Mouse (Mus musculus): ENCODE measurements around the gene Vegfa.
"Not testable (repeated sequence)": the region's sequence is repeated elsewhere in the genome, so short reads cannot be mapped to it uniquely, and the experiment has no call there.

The Vegfa gene

GRCm38 (mm10) chr17:45986915-45987314, 45.3 kb downstream of the Vegfa start:
- DNase-seq = no peak

DNA sequence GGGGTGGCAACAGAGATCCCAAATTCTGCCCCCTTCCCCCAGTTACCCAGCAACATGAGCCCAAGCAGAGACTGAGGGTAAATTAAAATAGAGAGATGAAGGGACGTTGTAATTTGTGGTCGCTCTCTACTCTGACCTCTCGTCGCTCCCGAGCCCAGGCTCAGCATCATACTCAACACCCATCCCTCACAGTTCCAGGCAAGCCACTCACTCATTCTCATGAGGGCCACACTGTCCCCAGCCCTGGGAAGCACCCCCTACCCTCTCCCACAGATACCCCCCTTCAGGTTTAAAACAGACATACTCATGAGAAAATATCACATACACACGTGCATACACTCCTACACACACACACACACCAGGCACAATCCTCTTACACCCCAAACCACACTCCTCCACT, 45.8 kb downstream of the Vegfa start:
- DNase-seq = no peak

GRCm38 (mm10) chr17:45983185-45983584, 49.0 kb downstream of the Vegfa start:
- DNase-seq = not testable (repeated sequence)

GRCm38 (mm10) chr17:45981841-45982240, 50.3 kb downstream of the Vegfa start:
- DNase-seq = no peak

DNA sequence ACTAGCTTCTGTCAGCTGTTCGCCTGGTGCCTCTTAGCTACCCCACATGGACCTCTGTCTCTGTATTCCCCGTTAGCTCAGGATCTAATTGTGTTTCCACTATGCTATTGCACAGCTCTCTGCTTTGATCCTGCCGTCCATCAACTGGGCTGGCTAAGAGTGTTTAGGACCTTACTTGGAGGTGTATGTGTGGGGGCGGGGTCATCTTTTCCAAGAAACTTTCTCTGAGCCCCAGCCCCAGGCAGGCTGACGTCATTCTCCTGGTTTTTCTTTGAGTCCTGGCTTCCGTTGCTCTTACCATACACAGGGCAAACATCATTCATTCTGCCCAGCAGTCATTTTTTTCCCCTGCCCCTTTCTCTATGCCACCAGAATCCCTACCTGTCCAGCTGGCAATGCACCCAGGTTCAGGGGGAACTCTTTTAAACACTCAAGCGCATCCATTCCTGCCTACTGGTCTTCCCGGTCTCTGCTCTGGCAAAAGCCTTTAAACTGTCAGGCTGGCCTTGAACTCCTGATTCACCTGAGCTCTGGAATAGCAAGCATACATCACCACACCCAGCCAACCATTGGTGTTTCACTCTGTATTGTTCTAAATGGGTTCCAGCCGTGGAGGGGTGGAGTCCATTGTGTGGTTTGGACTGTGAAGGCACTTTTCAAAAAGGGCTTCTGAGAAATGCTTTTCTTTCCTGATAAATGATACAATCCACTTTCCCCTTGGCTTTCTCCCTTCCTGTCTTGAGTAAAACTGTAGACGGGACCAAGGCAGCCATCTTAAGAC, 53.0 kb downstream of the Vegfa start:
- no peak for DNase-seq

GRCm38 (mm10) chr17:45974461-45974860, 57.7 kb downstream of the Vegfa start:
- no peak for DNase-seq

DNA sequence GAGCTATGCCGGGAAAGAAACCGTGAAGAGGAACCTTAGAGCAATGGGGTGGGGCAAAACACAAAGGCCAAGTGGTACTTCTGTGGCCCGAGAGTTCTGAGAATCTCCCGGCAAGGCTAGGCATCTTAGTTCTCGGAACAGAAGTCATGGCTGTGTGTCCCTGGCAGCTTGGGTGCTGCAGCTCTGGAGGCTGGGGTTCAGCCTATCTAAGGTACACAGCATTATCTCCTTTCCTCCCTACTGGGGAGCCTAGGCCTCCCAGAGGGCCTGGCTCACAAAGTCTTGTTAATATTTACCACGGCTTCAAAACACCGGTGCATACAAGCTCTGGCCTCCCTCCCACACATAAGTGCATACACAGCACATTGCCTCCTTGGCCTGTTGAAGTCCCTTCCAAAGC, 59.0 kb downstream of the Vegfa start:
- no peak for DNase-seq

- DNase-seq = no peak
Observed at GRCm38 (mm10) chr17:45972405-45972804, 59.8 kb downstream of the Vegfa start.

GRCm38 (mm10) chr17:45971800-45972199, 60.4 kb downstream of the Vegfa start:
- no peak for DNase-seq

GRCm38 (mm10) chr17:45970741-45971550, 61.2 kb downstream of the Vegfa start:
- no peak for DNase-seq

DNA sequence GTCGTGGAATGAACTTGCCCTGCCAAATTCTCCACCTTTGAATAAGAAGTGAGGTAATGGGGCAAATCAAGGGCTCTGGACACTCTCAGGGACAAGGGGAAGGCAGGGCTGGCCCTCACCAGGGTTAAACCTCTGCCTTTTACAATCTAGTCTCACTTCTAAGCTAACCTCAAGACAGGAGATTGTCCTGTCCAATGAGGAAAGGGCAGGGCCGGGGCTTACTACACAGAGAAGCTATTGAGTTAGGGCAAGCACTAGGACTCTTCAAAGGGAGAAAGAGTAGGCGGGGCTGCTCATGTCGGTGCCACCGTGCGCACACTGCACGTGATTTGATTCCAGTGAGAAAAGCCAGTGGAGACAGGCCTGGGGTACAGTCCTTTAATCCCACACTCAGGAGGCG, 62.6 kb downstream of the Vegfa start:
- no peak for DNase-seq

GRCm38 (mm10) chr17:45968341-45968740, 63.8 kb downstream of the Vegfa start:
- DNase-seq = no peak

Data from cerebellum, adult 9-11 months (tissue).